Mouse (Mus musculus) skeletal muscle tissue, adult 2 months (tissue): ENCODE measurements around the gene Mknk2.

Source experiments
- DNase-seq: peaks from one replicate; pipeline ENCODE4 v3.0.0-alpha.2; 2012; ENCODE audit warnings: low read depth, low spot score

Gene Mknk2

DNA sequence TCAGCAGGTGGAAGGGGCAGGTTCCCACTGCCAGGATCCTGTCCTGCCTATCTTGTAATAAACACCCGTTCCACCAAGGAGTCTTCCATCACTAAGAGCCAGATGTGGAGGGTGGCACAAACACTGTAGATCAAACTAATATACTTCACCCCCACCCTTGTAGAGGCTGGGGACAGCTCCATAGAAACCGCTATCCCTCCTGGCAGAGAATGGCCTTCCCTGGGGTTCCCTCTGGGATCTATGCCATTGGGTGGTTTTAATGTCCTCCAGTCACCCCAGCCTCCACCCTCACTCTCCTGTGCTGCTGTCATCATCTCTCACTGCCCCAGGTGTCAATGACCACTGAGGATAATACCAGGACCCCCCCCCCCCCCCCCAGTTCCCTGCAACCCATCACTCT is 7.4 kb downstream of the Mknk2 start:
- DNase-seq: no peak

DNA sequence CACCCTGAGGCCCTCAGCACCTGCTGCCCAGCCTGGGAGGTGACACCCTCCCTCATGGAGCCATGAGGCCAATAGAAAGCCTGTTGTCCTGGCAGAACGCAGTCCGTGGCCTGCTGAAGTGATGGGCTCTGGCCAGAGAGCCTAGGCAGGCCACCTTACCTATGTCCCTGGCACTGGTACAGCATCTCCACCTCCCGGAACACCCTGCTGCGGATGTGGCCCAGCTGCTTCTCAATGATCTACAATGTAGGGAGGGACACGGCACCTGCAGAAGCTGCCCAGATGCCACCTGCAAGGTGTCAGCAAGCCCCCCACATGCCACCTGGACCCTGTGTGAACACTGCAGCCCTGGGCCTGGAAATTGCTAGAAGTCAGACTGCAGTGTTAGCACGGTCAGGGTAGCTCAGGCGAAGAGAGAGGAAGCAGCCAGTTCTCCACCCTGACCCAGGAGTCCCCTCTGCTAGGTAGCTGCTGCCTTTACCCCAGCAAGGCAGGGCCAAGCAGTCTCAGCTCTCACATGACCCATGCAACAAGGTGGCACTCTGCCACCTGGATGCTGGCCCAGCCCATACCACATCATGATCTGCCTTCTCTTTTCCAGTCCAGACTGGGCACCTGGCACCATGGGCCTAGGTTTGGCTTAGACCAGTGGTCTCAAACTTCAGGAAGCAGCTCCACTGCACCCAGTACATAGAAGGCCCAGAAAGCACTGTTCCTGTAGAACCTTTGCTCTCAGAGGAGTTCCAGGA is 8.0 kb downstream of the Mknk2 start:
- peak; percentile 90 for DNase-seq

DNA sequence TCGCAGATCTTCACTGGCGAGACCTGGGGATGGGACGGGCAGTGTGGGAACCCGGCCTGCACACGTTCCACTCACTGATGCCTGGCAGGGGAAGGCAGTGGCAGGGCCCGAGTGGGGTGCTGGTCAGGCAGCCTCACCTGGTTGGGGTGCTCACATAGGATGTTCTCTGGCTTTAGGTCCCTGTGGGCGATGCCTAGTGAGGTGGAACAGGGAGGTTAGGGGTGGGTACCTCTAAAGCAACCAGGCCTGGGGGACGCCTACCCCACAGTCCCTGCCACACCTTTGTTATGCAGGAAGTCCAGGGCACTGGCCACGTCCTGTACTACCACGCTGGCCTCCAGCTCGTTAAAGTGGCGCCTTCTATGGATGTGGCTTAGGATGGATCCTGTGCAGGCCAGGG is 8.9 kb downstream of the Mknk2 start:
- no peak for DNase-seq

- peak; percentile 90 for DNase-seq
Observed at GRCm38 (mm10) chr10:80668614-80669013, 9.3 kb downstream of the Mknk2 start.

DNA sequence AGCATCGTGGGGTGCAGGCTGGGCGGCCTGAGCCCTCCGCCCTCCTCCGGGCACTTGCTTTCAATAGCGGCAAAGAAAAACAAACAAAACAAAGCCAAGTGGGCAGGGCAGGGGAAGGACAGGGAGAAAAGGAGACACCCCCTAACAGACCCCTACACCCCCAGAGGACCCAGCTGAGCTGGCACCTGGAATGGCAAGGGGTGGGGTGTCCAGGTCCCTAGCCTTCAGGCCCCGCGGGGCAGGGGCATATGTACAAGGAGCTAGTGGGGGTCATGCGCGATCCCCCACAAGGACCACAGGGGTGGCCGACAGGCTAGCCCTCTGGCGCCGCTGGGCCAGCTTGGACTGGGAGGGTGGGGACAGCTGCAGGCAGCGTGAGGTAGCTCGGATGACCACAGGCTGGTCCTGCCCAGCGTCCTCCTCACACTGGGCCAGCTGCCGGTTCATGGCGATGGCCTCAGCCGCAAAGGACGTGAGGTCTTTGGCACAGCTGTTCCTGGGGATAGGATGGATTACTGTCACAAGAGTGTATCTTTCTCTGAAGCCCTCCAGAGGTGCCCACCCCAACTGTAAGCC is 11.0 kb downstream of the Mknk2 start:
- peak; percentile 78 for DNase-seq

DNA sequence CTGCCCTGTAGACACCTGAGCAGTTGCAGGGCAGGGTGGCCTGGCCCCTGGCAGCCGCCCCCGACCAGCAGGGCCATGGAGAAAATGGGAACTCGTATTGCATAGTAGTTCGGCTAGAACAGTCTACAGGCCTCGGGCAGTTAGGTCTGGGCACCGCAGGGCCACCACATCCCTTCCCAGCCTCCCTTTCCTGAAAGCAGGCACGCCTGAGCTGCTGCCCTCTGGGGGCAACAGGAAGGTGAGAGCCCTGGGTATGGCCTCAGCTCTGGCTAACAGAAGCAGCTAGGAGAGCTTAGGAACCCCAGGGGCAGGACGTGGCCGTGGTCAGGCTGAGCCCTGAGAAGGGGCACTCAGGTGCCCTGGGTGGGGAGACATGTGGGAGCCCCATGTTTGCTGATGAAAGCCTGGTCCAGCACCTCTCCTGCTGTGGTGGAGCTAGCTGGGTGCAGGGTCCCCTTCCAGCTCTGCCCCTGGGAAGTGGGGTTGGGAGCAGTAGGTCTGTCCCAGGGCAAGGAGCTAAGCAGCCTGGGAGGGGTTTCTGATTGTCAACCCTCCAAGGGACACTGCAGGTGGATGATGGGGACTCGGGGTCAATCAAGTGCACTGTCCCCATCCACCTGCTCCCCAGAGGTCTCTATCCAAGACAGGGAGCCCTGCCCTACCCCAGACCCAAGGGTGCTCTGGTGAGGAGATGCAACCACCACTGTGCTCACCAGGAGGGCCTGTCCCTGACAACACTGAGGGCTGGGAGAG is 11.8 kb downstream of the Mknk2 start:
- DNase-seq: no peak

DNA sequence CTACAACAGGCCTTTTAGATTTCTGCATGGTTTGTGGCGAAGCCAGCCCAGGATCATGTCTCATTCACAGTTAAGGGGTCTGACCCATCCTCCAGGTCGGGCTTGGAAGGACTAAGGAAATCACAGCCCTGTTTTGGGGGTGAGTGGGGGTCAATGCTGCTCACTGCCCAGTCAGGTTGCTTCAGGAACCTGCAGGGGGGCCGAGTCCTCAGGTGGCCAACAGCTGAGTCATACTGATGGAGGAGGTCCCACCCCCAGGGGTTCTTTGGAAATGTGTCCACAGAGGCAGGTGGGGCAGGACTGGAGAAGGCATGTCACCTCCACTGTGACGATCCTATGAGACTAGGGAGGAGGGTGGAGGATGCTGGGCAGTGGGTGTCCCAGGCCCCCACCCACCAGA is 12.5 kb downstream of the Mknk2 start:
- DNase-seq: no peak

DNA sequence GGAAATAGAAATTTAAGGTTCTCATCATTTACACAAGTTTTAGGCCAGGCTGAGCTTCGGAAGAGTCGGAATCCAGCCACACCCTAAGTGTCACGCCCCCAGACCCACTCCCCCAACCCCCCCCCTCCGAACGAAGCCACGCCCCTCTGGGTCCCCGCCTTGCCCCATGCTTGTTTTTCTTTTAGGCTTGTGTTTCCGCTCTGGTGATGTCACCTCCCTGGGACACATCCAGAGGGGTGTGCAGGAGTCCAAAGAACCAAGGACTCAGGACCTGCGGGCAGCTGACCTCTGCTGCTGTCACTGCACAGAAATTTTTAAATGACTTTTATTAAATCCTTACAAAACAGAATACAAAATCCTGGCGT is 12.9 kb downstream of the Mknk2 start:
- DNase-seq: peak; percentile 88

- peak; percentile 95 for DNase-seq
Observed at GRCm38 (mm10) chr10:80664197-80665015, 13.5 kb downstream of the Mknk2 start.

DNA sequence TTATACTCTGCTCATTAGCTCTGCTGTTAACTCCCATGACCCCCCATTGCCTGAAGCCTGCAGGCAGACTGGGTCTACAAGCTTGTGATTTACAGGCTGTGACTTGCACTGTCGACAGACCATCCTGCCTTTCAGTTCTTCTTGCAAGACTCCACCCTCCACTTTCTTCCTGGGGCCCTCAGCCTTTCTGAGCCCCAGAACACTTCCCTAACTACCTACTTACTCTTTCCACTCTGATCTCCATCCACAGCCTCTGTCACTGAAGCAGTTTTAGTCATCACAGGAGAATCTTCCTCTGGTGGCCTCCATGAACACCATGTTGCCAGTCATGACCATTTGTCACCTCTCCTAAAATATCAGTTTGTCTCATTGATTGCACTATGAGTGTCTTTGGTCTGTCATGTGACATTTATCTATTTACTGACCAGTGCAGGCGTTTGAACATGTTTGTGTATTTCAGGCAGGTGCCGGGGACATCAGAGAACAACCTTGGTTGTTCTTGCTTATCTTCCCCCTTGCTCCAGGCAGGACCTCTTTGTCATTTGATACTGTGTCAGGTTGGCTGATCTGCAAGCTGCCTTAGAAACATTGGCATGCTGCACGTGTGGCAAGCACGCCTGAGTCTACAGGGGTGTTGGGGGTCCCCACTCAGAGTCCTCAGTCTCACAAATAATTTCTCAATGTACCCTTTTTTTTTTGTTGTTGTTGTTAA is 14.3 kb downstream of the Mknk2 start:
- DNase-seq: no peak

GRCm38 (mm10) chr10:80661149-80661548 is 16.8 kb downstream of the Mknk2 start:
- no peak for DNase-seq

- DNase-seq: no peak
Observed at GRCm38 (mm10) chr10:80659213-80659612, 18.7 kb downstream of the Mknk2 start.

DNA sequence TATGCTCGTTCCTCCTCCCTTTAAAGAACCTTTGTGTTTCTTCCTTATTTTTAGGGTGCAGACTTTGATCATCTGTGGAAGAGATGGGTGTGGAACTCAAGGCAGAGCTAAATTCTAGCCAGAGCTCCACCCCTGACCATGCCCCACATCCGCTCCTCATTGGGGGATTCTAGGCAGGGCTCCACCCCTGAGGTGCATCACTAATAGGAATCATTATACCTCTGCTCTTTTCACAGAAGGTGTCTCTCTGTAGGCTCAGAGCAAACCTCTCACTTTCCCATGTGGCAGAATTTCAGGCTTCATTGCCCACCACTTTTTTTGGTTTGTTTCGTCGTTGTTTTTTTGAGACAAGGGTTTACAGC is 19.1 kb downstream of the Mknk2 start:
- no peak for DNase-seq

DNA sequence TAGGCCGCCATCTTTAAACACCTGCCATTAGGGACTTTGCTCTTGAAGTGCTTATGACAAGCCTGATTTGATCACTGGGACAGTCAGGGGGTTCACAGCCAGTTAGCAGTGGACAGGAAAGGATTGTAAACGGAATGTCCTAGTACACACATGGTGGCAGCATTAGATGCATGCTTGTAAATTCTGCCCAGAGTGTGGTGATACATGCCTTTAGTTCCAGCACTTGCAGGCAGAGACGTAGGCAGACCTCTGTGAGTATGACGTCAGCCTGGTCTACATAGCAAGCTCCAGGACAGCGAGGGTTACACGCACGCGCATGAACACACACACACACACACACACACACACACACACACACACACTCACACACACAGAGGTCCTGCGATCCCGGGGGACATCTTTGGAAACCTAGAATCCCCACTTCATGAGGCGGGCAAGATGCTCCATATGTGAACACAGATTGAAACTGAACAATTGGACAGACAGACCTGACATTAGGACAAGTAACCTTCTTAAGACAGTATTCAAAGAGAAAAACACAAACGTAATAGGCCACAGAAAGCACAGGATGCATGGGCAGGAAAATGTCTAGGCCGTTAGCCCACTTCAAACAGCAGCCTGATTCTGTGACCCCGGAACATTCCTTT is 19.6 kb downstream of the Mknk2 start:
- no peak for DNase-seq

DNA sequence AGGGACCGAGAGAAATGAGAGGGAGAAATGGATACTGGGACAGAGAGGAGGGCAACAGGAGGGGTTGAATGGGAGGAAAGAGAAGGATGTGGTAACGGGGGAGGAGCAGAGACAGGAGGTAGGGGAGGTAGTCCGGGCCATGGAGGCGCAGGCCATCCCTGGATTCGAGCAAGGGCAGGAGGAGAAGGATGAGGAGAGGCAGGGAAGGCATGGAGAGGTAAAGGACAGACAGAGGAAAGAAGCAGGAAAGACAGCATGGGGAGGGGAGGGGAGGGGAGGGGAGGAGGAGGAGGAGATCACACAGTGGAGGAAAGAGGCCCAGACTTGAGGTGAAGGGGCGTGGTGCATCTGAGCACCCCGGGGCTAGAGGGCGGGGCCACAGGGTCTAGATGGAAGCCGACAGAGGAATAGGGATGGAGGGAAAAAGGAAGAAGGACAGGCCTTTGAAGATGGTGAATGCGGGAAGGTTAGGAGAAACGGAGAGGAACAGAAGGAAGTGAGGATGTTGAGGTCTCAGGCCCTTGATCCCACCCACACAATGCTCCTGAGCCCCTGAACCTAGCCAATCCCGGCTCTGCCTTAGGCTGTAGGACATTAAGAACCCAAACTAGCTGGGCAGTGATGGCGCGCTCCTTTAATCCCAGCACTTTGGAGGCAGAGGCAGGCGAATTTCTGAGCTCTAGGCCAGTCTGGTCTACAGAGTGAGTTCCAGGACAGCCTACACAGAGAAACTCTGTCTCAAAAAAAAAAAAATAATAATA is 20.9 kb downstream of the Mknk2 start, which contains the start of gene Btbd2:
TSS of gene Btbd2 (minus strand) at position 209 of the 761 bp plus-strand sequence.
- no peak for DNase-seq

DNA sequence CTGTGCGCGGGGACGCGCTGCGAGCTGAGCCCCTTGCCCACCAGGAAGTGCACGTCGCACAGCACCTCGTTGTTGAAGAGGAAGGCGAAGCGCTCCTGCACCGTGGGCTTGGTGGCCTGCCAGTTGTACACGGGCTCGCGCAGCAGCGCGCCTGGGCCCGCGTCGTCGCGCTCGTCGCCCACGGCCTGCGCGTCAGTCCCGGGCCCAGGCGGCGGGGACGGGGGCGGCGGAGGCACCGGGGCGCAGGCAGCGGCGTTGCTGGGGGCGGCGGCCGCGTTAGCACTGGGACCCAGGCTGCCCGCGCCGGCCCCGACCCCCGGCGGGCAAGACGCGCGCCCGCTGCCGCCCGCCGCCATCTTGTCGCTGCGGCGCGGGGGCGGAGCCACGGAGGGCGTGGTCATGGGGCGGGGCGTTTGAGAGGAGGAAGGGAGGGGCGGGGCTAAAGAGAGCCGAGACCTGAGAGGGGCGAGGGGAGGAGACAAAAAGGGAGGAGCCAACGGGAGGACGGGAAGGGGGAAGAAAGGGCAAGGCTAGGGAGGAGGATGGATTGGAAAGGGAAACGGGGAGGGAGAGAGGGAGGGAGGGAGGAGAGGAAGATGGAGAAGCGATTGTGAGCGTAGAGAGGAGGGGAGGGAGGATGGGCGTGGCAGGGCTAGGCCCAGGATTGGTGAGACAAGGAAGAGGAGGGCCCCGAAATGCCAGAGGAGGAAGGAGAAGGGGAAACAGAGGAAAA is 21.6 kb downstream of the Mknk2 start:
- DNase-seq: peak; percentile 98

DNA sequence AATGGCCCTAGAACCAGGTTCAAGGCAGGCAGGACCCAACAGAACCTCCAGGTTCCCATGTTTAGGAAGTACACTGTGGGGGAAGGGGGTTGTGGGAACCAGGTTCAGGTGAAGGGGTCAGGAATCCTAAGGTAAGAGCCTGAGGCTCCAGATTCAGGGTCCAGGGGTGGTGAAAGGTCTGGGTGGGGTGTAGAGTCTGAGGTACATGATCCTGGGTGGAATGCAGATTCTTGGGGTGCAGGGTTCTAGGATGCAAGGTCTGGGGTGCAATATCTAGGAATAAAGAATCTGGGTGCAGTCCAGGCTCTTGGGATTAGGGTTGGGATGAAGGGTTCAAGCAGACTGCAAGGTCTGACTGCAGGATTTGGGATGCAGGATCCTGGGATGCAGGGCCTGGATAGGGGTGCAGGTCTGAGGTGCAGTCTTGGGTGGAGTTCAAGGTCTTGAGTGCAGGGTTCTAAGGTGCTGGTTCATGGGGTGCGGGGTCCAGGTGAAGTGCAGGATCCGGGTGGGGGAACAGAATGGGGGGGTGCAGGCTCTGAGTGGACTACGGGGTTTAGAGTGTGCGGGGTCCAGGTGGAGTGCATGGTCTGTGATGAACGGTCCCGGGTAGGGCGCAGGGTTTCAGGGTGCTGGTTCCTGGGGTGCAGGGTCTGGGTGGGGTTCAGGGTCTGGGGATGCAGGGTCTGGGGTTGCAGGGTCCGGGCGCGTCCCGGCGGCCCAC is 22.3 kb downstream of the Mknk2 start:
- no peak for DNase-seq

GRCm38 (mm10) chr10:80654866-80655265 is 23.0 kb downstream of the Mknk2 start:
- no peak for DNase-seq
